Mouse (Mus musculus): ENCODE results near the gene Igf1r.

DNA sequence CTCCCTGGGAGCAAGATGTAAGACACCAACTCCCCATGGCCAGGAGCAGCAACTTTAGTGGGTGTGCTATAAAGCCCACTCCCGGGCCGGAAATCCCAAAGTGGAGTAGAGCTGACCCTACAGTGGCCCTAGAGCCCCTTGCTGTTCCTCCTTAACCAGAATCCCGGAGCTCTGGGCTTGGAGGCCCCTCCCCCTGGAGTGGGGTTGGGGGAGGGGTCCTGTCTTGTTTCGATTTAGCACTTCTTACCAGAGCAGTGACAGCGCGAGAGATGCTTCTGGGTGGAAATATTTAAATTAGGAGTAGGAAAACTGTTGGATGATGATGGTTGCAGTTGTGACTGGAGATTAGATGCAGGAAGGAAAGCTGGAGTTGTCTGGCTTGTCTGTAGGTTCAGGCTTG, 275.9 kb downstream of the Igf1r start:
- no peak for TF ChIP-seq POLR2A (IDR thresholded peaks at IDR 0.05; ENCODE audit: extremely low read depth, insufficient read depth, low read length)
- TF ChIP-seq CTCF (IDR thresholded peaks at IDR 0.05; ENCODE audit: extremely low read depth, insufficient read depth, low read length), result no peak

All from cortical plate, adult 2 months (tissue).